Mouse (Mus musculus) lung, postnatal 0 days (tissue): ENCODE results near the gene Pla2g3.

Source experiments
- CTCF ChIP-seq: IDR thresholded peaks from 2 replicates; pipeline ENCODE4 v1.5.1; 2016; ENCODE audit warnings: antibody characterized with exemption, mild to moderate bottlenecking
- EP300 ChIP-seq: IDR thresholded peaks from 2 replicates; pipeline ENCODE4 v1.6.1; 2016; ENCODE audit warnings: antibody characterized with exemption, mild to moderate bottlenecking, control low read depth

DNA sequence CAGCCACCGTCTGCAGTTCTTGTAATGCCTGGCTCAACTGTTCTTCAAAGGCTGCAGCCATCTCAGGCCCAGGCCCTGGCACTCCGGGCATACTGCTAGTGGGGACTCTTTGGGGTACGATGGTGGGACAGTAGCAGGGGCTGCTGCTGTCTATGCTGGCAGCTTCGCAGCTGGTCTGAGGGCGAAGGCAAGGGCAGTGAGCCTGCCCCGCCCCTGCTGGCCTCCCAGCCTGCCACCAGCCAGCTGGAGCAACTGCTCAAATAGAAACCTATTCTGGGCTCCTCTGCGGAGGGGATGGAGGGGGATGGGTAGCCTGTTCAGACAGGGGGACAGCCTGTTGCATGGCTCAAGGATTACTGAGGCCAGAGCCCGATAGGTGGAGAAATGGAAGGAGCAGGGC, 39.7 kb downstream of the Pla2g3 start:
- TF ChIP-seq CTCF (no peak), EP300 (no peak)
